ENCODE assay signal across 7 mouse cellular contexts in genomic region chr11:120722067-120722630, GRCm38 (mm10). TPM values are rescaled to one million over a fixed set of nuclear protein-coding genes. Genes with fewer than 3 reads are reported as not detected.
DNase-seq lines count a peak whose midpoint lies in the region; ATAC-seq lines count a peak whose summit lies in the region.

No protein-coding gene starts in this region.

- H3K27ac ChIP-seq in forebrain, embryonic 15.5 days (replicated peaks), result no peak overlapping the region
- H3K27ac ChIP-seq in limb, embryonic 11.5 days (replicated peaks; ENCODE audit: low read depth, low read length), result no peak overlapping the region
- no peak overlapping the region for H3K27ac ChIP-seq in stomach, embryonic 14.5 days (ENCODE audit: low read length)

- H3K36me3 ChIP-seq in forebrain, embryonic 15.5 days, result peaks cover 19% of the 10 kb centered on the region
- peaks cover 10% of the 10 kb centered on the region; the same call in 1 of the 2 replicates for H3K36me3 ChIP-seq in limb, embryonic 11.5 days (ENCODE audit: control insufficient read depth, insufficient read depth, low read length)
- peaks cover 20% of the 10 kb centered on the region for H3K36me3 ChIP-seq in stomach, embryonic 14.5 days (ENCODE audit: control insufficient read depth, insufficient read depth, low read length)

- 20% methylated on average over 21 of the region's 21 CpGs for WGBS in forebrain, embryonic 15.5 days
- WGBS in limb, embryonic 11.5 days, result 21% methylated on average over 21 of the region's 21 CpGs
- 19% methylated on average over 21 of the region's 21 CpGs for WGBS in stomach, embryonic 14.5 days

- peak overlapping the region; percentile 52 for H3K4me3 ChIP-seq in forebrain, embryonic 15.5 days
- peak overlapping the region; percentile 58 for H3K4me3 ChIP-seq in limb, embryonic 11.5 days (ENCODE audit: low read depth, low read length)
- H3K4me3 ChIP-seq in stomach, embryonic 14.5 days (ENCODE audit: low read depth, low read length), result peak overlapping the region; percentile 51

- ATAC-seq in forebrain, embryonic 15.5 days (replicated peaks), result peak; percentile 4; the same call in 1 of the 2 replicates
- no peak; the same call in 1 of the 2 replicates for ATAC-seq in limb, embryonic 11.5 days (ENCODE audit: insufficient number of reproducible peaks, low FRiP score, low TSS enrichment, low read depth)
- peak; percentile 10; the same call in 1 of the 2 replicates for ATAC-seq in stomach, embryonic 14.5 days (ENCODE audit: insufficient number of reproducible peaks, insufficient read depth, low FRiP score, low read depth)

- H3K9me3 ChIP-seq in forebrain, embryonic 15.5 days, result no peaks in the 10 kb centered on the region
- no peaks in the 10 kb centered on the region for H3K9me3 ChIP-seq in limb, embryonic 11.5 days (ENCODE audit: control insufficient read depth, low read length)
- no peaks in the 10 kb centered on the region for H3K9me3 ChIP-seq in stomach, embryonic 14.5 days (ENCODE audit: control insufficient read depth, low read depth, low read length)

- H3K4me2 ChIP-seq in forebrain, embryonic 15.5 days (replicated peaks), result peak overlapping the region; percentile 96
- peak overlapping the region; percentile 97 for H3K4me2 ChIP-seq in limb, embryonic 11.5 days (ENCODE audit: low read depth, severe bottlenecking)
- H3K4me2 ChIP-seq in stomach, embryonic 14.5 days (replicated peaks; ENCODE audit: low read depth, low read length), result peak overlapping the region; percentile 91

- H3K9ac ChIP-seq in forebrain, embryonic 15.5 days (replicated peaks), result peak overlapping the region; percentile 71
- peak overlapping the region; percentile 76 for H3K9ac ChIP-seq in limb, embryonic 11.5 days (ENCODE audit: low read length)
- peak overlapping the region; percentile 49 for H3K9ac ChIP-seq in stomach, embryonic 14.5 days (replicated peaks; ENCODE audit: low read depth, low read length)

- H3K27me3 ChIP-seq in forebrain, embryonic 15.5 days, result no peaks in the 10 kb centered on the region
- H3K27me3 ChIP-seq in limb, embryonic 11.5 days (ENCODE audit: control insufficient read depth, insufficient read depth, low read length), result no peaks in the 10 kb centered on the region
- H3K27me3 ChIP-seq in stomach, embryonic 14.5 days (ENCODE audit: control insufficient read depth, insufficient read depth, low read length), result no peaks in the 10 kb centered on the region

- peak; percentile 33 for DNase-seq in retina, postnatal 1 day
- DNase-seq in retina, embryonic 14.5 days (ENCODE audit: low spot score), result no peak
- DNase-seq in limb, embryonic 11.5 days (ENCODE audit: low spot score), result no peak
- DNase-seq in adrenal gland, adult 18-20 months (ENCODE audit: low spot score in 2 of 2), result no peak
- no peak for DNase-seq in right cerebral cortex, adult 18-20 months

- H3K4me1 ChIP-seq in forebrain, embryonic 15.5 days, result peaks cover 28% of the 10 kb centered on the region
- H3K4me1 ChIP-seq in limb, embryonic 11.5 days (ENCODE audit: control insufficient read depth, insufficient read depth, low read length), result peaks cover 16% of the 10 kb centered on the region; the same call in 1 of the 2 replicates
- H3K4me1 ChIP-seq in stomach, embryonic 14.5 days (ENCODE audit: control insufficient read depth, insufficient read depth, low read length), result peaks cover 6% of the 10 kb centered on the region

RNA-seq across cellular contexts. Expression of gene Rac3, which starts 0.9 kb away (rescaled TPM):
- polyA plus RNA-seq in forebrain, embryonic 15.5 days (2015; fragmentation: Nextera tagmentation; extraction: Ambion mirVana), result 245 and 251 TPM in 2 replicates
- polyA plus RNA-seq in limb, embryonic 11.5 days (2014; fragmentation: Nextera tagmentation; extraction: Ambion mirVana), result 7.4 and 12.8 TPM in 2 replicates
- 11.1 and 11.7 TPM in 2 replicates for polyA plus RNA-seq in stomach, embryonic 14.5 days (2014; fragmentation: Nextera tagmentation; extraction: Ambion mirVana)
- 10 to 100 TPM in 1 of 2 experiments, 1 to 10 TPM in 1; 6.6 to 15.5 TPM for total RNA-seq in adrenal gland, adult 18-20 months (2021)

RNA-seq across cellular contexts. Expression of gene Dcxr, which starts 4.9 kb away (rescaled TPM):
- polyA plus RNA-seq in forebrain, embryonic 15.5 days (2015; fragmentation: Nextera tagmentation; extraction: Ambion mirVana), result 9.0 and 9.3 TPM in 2 replicates
- polyA plus RNA-seq in limb, embryonic 11.5 days (2014; fragmentation: Nextera tagmentation; extraction: Ambion mirVana), result 12.4 and 16.5 TPM in 2 replicates
- 33.2 TPM in 2 replicates for polyA plus RNA-seq in stomach, embryonic 14.5 days (2014; fragmentation: Nextera tagmentation; extraction: Ambion mirVana)
- 100 to 1,000 TPM in 1 of 2 experiments, 10 to 100 TPM in 1; 27.6 to 104 TPM for total RNA-seq in adrenal gland, adult 18-20 months (2021)

RNA-seq across cellular contexts. Expression of gene Lrrc45, which starts 8.4 kb away (rescaled TPM):
- polyA plus RNA-seq in forebrain, embryonic 15.5 days (2015; fragmentation: Nextera tagmentation; extraction: Ambion mirVana), result 94.1 and 94.8 TPM in 2 replicates
- polyA plus RNA-seq in limb, embryonic 11.5 days (2014; fragmentation: Nextera tagmentation; extraction: Ambion mirVana), result 44.3 and 47.8 TPM in 2 replicates
- polyA plus RNA-seq in stomach, embryonic 14.5 days (2014; fragmentation: Nextera tagmentation; extraction: Ambion mirVana), result 48.6 and 55.2 TPM in 2 replicates
- total RNA-seq in adrenal gland, adult 18-20 months (2021), result 10 to 100 TPM; 24.6 to 30.3 TPM

RNA-seq across cellular contexts. Expression of gene Cenpx, which starts 8.6 kb away (rescaled TPM):
- 97.9 and 103 TPM in 2 replicates for polyA plus RNA-seq in forebrain, embryonic 15.5 days (2015; fragmentation: Nextera tagmentation; extraction: Ambion mirVana)
- polyA plus RNA-seq in limb, embryonic 11.5 days (2014; fragmentation: Nextera tagmentation; extraction: Ambion mirVana), result 126 and 127 TPM in 2 replicates
- polyA plus RNA-seq in stomach, embryonic 14.5 days (2014; fragmentation: Nextera tagmentation; extraction: Ambion mirVana), result 152 and 165 TPM in 2 replicates
- 10 to 100 TPM; 46.3 to 52.8 TPM for total RNA-seq in adrenal gland, adult 18-20 months (2021)

RNA-seq across cellular contexts. Expression of gene Cbr2, which starts 9.8 kb away (rescaled TPM):
- 0.64 and 0.69 TPM in 2 replicates for polyA plus RNA-seq in forebrain, embryonic 15.5 days (2015; fragmentation: Nextera tagmentation; extraction: Ambion mirVana)
- 6.7 and 7.4 TPM in 2 replicates for polyA plus RNA-seq in limb, embryonic 11.5 days (2014; fragmentation: Nextera tagmentation; extraction: Ambion mirVana)
- polyA plus RNA-seq in stomach, embryonic 14.5 days (2014; fragmentation: Nextera tagmentation; extraction: Ambion mirVana), result 36.9 and 46.6 TPM in 2 replicates
- total RNA-seq in adrenal gland, adult 18-20 months (2021), result 10 to 100 TPM in 1 of 2 experiments, 1 to 10 TPM in 1; 6.4 to 14.9 TPM

Comparison
In these comparisons a context has a peak if more than half of its experiments do, and no peak if none do; other contexts are left out.
1. RNA of gene Rac3, which starts 0.9 kb away (polyA plus RNA-seq): 245 to 251 TPM in forebrain, embryonic 15.5 days; 7.4 to 12.8 TPM in limb, embryonic 11.5 days and 11.1 to 11.7 TPM in stomach, embryonic 14.5 days; every median in the first group is over 10 times any median in the second.
2. Peak in every context shown above with its lines, with median percentiles within 50 percentile points of each other: H3K4me2 ChIP-seq, H3K4me3 ChIP-seq and H3K9ac ChIP-seq.